Mouse (Mus musculus) CH12.LX (cell line): ENCODE measurements at regions not wholly inside any gene's neighbourhood (a gene's known extent, or its start where the extent isn't known, plus 50 kb on each side); places are given as distances from the start of the nearest gene placed in this dataset.

ENCODE experiments used
- DNase-seq: peaks from one replicate; pipeline ENCODE4 v3.0.0-alpha.2; 2013; ENCODE audit errors: extremely low read depth
- H3K27ac ChIP-seq: 2 replicates; pipeline ENCODE4 v1.5.1; 2012; ENCODE audit warnings: low read depth, mild to moderate bottlenecking, control low read depth, moderate library complexity; ENCODE audit not compliant: insufficient read depth
- H3K27me3 ChIP-seq: replicated peaks from 2 replicates; pipeline ENCODE3; 2012; ENCODE audit warnings: inconsistent platforms
- H3K36me3 ChIP-seq, 2 experiments: replicated peaks in 1 of 2; 2 replicates each; pipeline versions ENCODE3 to v1.6.1; 2012; ENCODE audit warnings: inconsistent platforms in 1 of 2, low read length in 1 of 2, mild to moderate bottlenecking in 1 of 2, mixed read lengths in 1 of 2, moderate library complexity in 1 of 2; ENCODE audit not compliant: control insufficient read depth in 1 of 2, insufficient read depth in 1 of 2
- H3K4me1 ChIP-seq, 2 experiments: 2 replicates each; pipeline ENCODE4 v1.6.1; 2012; ENCODE audit warnings: inconsistent platforms in 1 of 2, moderate library complexity in 1 of 2; ENCODE audit not compliant: insufficient read depth in 2 of 2, control insufficient read depth in 1 of 2
- H3K4me2 ChIP-seq: 2 replicates; pipeline ENCODE4 v1.6.1; 2012; ENCODE audit warnings: low read depth, mild to moderate bottlenecking, control low read depth; ENCODE audit not compliant: poor library complexity, insufficient read depth, severe bottlenecking
- H3K4me3 ChIP-seq, 3 experiments: fragments of 150-350 bp in 1 of 3; sonication (generic) in 1 of 3; replicated peaks in 1 of 3; 2 replicates each; pipeline versions ENCODE3 to v1.5.1; 2011 to 2012; ENCODE audit warnings: low read depth in 2 of 3, low read length in 2 of 3, mild to moderate bottlenecking in 2 of 3, moderate library complexity in 2 of 3, control low read depth in 1 of 3, improper control_type of control experiment in 1 of 3, inconsistent platforms in 1 of 3, mixed read lengths in 1 of 3; ENCODE audit not compliant: poor library complexity in 1 of 3
- H3K79me2 ChIP-seq: replicated peaks from 2 replicates; pipeline ENCODE4 v1.6.1; 2012; ENCODE audit warnings: mild to moderate bottlenecking, moderate library complexity; ENCODE audit not compliant: control insufficient read depth, poor library complexity, insufficient read depth, severe bottlenecking; ENCODE audit errors: extremely low read depth
- H3K9ac ChIP-seq: 2 replicates; pipeline ENCODE4 v1.6.1; 2012; ENCODE audit warnings: low read depth, mild to moderate bottlenecking, control low read depth, moderate library complexity; ENCODE audit not compliant: insufficient read depth
- H3K9me3 ChIP-seq: replicated peaks from 2 replicates; pipeline ENCODE3; 2012; ENCODE audit warnings: low read length, inconsistent platforms, mixed read lengths
- CHD1 ChIP-seq: IDR thresholded peaks from 2 replicates; pipeline ENCODE4 v1.6.1; 2012; ENCODE audit warnings: low read depth, low read length, improper control_type of control experiment, inconsistent platforms
- CHD2 ChIP-seq: IDR thresholded peaks from 2 replicates; pipeline ENCODE4 v1.6.1; 2011; ENCODE audit warnings: low read length, improper control_type of control experiment
- CTCF ChIP-seq, 2 experiments: IDR thresholded peaks in 1 of 2; conservative IDR thresholded peaks in 1 of 2; 2 replicates each; pipeline ENCODE4 v1.5.1; 2011 to 2012; ENCODE audit warnings: low read depth in 2 of 2, low read length in 2 of 2, improper control_type of control experiment in 1 of 2, inconsistent platforms in 1 of 2, mild to moderate bottlenecking in 1 of 2, moderate library complexity in 1 of 2
- EP300 ChIP-seq: IDR thresholded peaks from 2 replicates; pipeline ENCODE4 v1.6.1; 2011; ENCODE audit warnings: low read length, improper control_type of control experiment
- GABPA ChIP-seq: IDR thresholded peaks from 2 replicates; pipeline ENCODE4 v1.6.1; 2012; ENCODE audit warnings: low read depth, low read length, improper control_type of control experiment, inconsistent platforms; ENCODE audit not compliant: insufficient replicate concordance
- IRF4 ChIP-seq: IDR thresholded peaks from 2 replicates; pipeline ENCODE4 v1.6.1; 2014; ENCODE audit warnings: low read depth, mild to moderate bottlenecking, inconsistent platforms, low read length, improper control_type of control experiment
- JUN ChIP-seq: IDR thresholded peaks from 2 replicates; pipeline ENCODE4 v1.6.1; 2011; ENCODE audit warnings: low read depth, mild to moderate bottlenecking, low read length, improper control_type of control experiment, moderate library complexity; ENCODE audit not compliant: insufficient read depth
- JUND ChIP-seq: conservative IDR thresholded peaks from 2 replicates; pipeline ENCODE4 v1.6.1; 2011; ENCODE audit warnings: low read depth, low read length, improper control_type of control experiment
- MAFK ChIP-seq: IDR thresholded peaks from 2 replicates; pipeline ENCODE4 v1.6.1; 2011; ENCODE audit warnings: low read length, improper control_type of control experiment; ENCODE audit not compliant: insufficient replicate concordance
- MAX ChIP-seq: IDR thresholded peaks from 2 replicates; pipeline ENCODE4 v1.6.1; 2011; ENCODE audit warnings: low read length, improper control_type of control experiment
- MAZ ChIP-seq: IDR thresholded peaks from 2 replicates; pipeline ENCODE4 v1.6.1; 2012; ENCODE audit warnings: low read depth, mild to moderate bottlenecking, inconsistent platforms, low read length, improper control_type of control experiment, moderate library complexity
- NRF1 ChIP-seq: IDR thresholded peaks from 2 replicates; pipeline ENCODE4 v1.6.1; 2014; ENCODE audit warnings: low read depth, mild to moderate bottlenecking, inconsistent platforms, low read length, improper control_type of control experiment, moderate library complexity
- PAX5 ChIP-seq: IDR thresholded peaks from 2 replicates; pipeline ENCODE4 v1.6.1; 2012; ENCODE audit warnings: low read length, inconsistent platforms, mixed read lengths
- RAD21 ChIP-seq: IDR thresholded peaks from 2 replicates; pipeline ENCODE4 v1.6.1; 2011; ENCODE audit warnings: low read depth, mild to moderate bottlenecking, low read length, improper control_type of control experiment, moderate library complexity
- SMC3 ChIP-seq: IDR thresholded peaks from 2 replicates; pipeline ENCODE4 v1.6.1; 2011; ENCODE audit warnings: low read depth, low read length, improper control_type of control experiment
- TBP ChIP-seq: conservative IDR thresholded peaks from 2 replicates; pipeline ENCODE4 v1.6.1; 2011; ENCODE audit warnings: low read depth, low read length, improper control_type of control experiment
- TCF12 ChIP-seq: IDR thresholded peaks from 2 replicates; pipeline ENCODE4 v1.6.1; 2014; ENCODE audit warnings: low read depth, mild to moderate bottlenecking, inconsistent platforms, low read length, improper control_type of control experiment
- USF1 ChIP-seq: IDR thresholded peaks from 2 replicates; pipeline ENCODE4 v1.6.1; 2014; ENCODE audit warnings: low read depth, mild to moderate bottlenecking, inconsistent platforms, low read length, improper control_type of control experiment
- ZC3H11A ChIP-seq: IDR thresholded peaks from 2 replicates; pipeline ENCODE4 v1.6.1; 2012; ENCODE audit warnings: low read depth, mild to moderate bottlenecking, inconsistent platforms, low read length, improper control_type of control experiment
- ZKSCAN1 ChIP-seq: IDR thresholded peaks from 2 replicates; pipeline ENCODE4 v1.6.1; 2012; ENCODE audit warnings: low read depth, inconsistent platforms, low read length, improper control_type of control experiment, borderline replicate concordance
- ZNF384 ChIP-seq: IDR thresholded peaks from 2 replicates; pipeline ENCODE4 v1.6.1; 2012; ENCODE audit warnings: low read depth, low read length, improper control_type of control experiment, inconsistent platforms
- dilution Hi-C: fragments of 300-500 bp; cut with MboI; formaldehyde crosslinking; loops from 2 replicates; pipeline ENCODE4 v1.14.3; 2020; ENCODE audit warnings: low sequenced_read_pairs; ENCODE audit not compliant: extremely low pct_unique_long_range_greater_than_20kb, extremely low pct_ligation_motif_present
- in situ Hi-C: fragments of 300-500 bp; cut with MboI; formaldehyde crosslinking; loops from 3 replicates; pipeline ENCODE4 v1.14.3; 2019; ENCODE audit warnings: low sequenced_read_pairs, low pct_ligation_motif_present, low pct_unique_long_range_greater_than_20kb, mixed read lengths

GRCm38 (mm10) chr10:87718491-87718890 is 139.6 kb upstream of the Igf1 start:
- H3K36me3 ChIP-seq, result no peaks in the 10 kb centered on the region
- no peak overlapping the region for H3K27ac ChIP-seq
- dilution Hi-C loops, result no loop called here
- no peak for DNase-seq
- in situ Hi-C loops, result no loop called here
- no peaks in the 10 kb centered on the region for H3K9me3 ChIP-seq
- H3K4me2 ChIP-seq, result peak overlapping the region; percentile 4; the same call in 1 of the 2 replicates
- TF ChIP-seq PAX5, result no peak
- no peak for TF ChIP-seq CTCF (conservative IDR thresholded peaks at IDR 0.05 in 1 of 2, IDR thresholded peaks at IDR 0.05 in 1 of 2; ENCODE audit: low read depth in 2 of 2, low read length in 2 of 2)
- TF ChIP-seq NRF1, result no peak
- no peak for TF ChIP-seq RAD21
- TF ChIP-seq SMC3, result no peak
- no peak for TF ChIP-seq JUND
- no peak for TF ChIP-seq MAFK
- TF ChIP-seq CHD1, result no peak
- no peak for TF ChIP-seq USF1
- TF ChIP-seq ZC3H11A, result no peak
- no peak for TF ChIP-seq TBP
- no peak for TF ChIP-seq EP300
- TF ChIP-seq ZKSCAN1, result no peak
- TF ChIP-seq IRF4, result no peak
- no peak for TF ChIP-seq GABPA
- no peak for TF ChIP-seq JUN
- TF ChIP-seq MAX, result no peak
- no peak for TF ChIP-seq ZNF384
- TF ChIP-seq, all 38 proteins: peak for 0
- H3K4me1 ChIP-seq, result no peaks in the 10 kb centered on the region; a peak in 1 of 4 replicates
- no peaks in the 10 kb centered on the region for H3K79me2 ChIP-seq
- no peaks in the 10 kb centered on the region for H3K27me3 ChIP-seq
- no peak overlapping the region for H3K9ac ChIP-seq
- no peak overlapping the region for H3K4me3 ChIP-seq

DNA sequence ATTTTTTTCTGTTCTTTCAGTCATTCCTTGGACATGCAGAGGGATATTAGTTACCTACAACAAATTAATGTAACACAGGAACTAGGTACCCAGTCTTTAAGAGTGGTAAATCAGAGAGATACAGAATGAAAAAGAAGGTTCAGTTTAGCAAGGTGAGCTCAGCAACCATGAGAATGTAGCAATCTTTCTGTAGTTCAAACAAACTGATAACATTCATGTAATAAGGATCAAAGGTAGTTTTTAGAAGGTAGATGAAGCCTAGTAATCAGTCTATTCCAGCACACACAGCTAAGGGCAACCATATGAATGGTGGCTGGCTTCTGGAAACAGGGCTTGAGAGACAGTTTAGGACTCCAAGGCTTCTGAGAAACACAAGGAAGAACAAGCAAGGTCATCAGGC is 138.1 kb upstream of the Igf1 start:
- dilution Hi-C loops (no loop called here), in situ Hi-C loops (no loop called here)
- Histone ChIP-seq H3K9me3 (no peaks in the 10 kb centered on the region), H3K27me3 (no peaks in the 10 kb centered on the region), H3K4me1 (no peaks in the 10 kb centered on the region; a peak in 1 of 4 replicates), H3K27ac (no peak overlapping the region), H3K4me3 (no peak overlapping the region), H3K36me3 (no peaks in the 10 kb centered on the region), H3K4me2 (no peak overlapping the region), H3K79me2 (no peaks in the 10 kb centered on the region), H3K9ac (no peak overlapping the region)
- no peak for DNase-seq
- TF ChIP-seq CTCF (conservative IDR thresholded peaks at IDR 0.05 in 1 of 2, IDR thresholded peaks at IDR 0.05 in 1 of 2; ENCODE audit: low read depth in 2 of 2, low read length in 2 of 2) (no peak), MAZ (no peak), CHD2 (no peak), TCF12 (no peak), EP300 (no peak), GABPA (no peak)
